Mouse (Mus musculus) small intestine, adult 10 weeks (tissue): Measurements from ENCODE around the gene Gm20870. TPM values are rescaled to one million over a fixed set of nuclear protein-coding genes. Genes with fewer than 3 reads are reported as not detected.

ENCODE experiments used
- polyA plus RNA-seq: library from polyadenylated mRNA; stranded (reverse); fragments of 350-450 nt; fragmentation: Illumina TruSeq; extraction: RNeasy Lipid Tissue Mini Kit (QIAGEN cat#74804); gene quantifications from one replicate; pipeline ENCODE4 v1.2.3, GENCODE M21; 2014; ENCODE audit warnings: low replicate concordance

Gene Gm20870
- not detected for polyA plus RNA-seq

GRCm38 (mm10) chrY:71691743-71692142 lies at the start of gene Gm20870:
Gene Gm20870, plus strand, starts transcription at chrY:71692043.

Other genes with a start within 250 kb of the Gm20870 start
- not detected for gene Gm20869, start 222.6 kb upstream of the Gm20870 start, polyA plus RNA-seq